Mouse (Mus musculus): Measurements from ENCODE around the gene Timm8a2.
A peak's percentile ranks its signal among the peaks of the same experiment; 100 is the strongest.

The Timm8a2 gene

DNA sequence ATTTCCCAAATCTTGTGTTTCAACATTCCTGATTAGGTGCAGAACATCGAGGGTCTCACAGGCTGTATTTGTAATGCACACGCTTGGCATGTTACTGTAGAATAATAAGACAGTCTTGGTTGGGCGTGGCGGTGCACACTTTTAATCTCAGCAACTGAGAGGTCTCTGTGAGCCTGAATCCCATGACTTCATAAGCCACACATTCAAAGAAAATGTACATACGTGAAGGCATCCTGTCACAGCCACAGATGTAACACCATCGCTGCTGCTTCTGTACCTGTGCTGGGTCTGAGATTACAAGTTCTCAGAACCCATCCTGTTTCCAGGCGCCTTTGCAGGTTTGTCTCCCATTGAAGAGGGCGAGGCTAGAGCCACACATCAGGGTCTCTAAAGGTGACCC is 22.7 kb upstream of the Timm8a2 start:
- DNase-seq (ENCODE audit: low spot score in 2 of 2): no peak

DNA sequence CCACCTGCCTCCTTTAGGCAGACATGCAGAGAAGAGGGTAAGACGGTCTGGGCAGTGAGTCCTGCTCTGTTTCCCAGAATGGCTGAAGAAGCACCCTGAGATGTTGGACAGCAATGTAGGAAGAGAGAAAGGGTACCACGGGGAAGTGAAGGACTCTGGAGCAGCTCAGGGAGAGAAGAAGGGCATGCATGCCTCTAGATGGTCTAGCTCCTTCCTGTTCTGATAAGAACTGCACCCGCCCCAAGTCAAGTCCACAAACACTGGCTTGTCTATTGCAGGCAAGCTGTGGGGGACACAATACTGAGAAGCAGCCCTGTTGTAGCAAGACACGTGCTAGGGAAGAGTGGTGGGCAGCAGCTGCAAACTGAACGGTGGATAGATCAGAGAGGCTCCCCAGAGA is 22.3 kb upstream of the Timm8a2 start:
- DNase-seq (ENCODE audit: low spot score in 2 of 2): no peak

DNA sequence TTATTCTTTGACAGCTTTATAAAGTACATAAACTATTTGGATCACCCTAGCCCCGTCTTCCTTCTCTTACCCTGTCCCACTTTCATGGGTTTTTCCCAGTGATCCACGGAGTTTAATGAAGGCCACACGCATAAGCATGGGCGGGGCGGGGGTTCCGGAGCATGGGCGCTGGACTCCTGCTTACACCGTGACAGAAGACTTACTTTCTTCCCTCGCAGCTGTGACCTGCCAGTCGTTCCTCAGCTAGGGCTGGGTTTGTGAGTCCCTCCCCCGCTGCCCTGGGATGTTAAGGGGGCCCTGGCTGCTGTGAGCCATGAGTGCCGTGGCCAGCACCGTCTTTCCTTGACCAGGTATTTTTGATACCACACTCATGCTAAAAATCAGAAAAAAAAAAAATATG is 21.7 kb upstream of the Timm8a2 start:
- no peak for DNase-seq (ENCODE audit: low spot score in 2 of 2)

DNA sequence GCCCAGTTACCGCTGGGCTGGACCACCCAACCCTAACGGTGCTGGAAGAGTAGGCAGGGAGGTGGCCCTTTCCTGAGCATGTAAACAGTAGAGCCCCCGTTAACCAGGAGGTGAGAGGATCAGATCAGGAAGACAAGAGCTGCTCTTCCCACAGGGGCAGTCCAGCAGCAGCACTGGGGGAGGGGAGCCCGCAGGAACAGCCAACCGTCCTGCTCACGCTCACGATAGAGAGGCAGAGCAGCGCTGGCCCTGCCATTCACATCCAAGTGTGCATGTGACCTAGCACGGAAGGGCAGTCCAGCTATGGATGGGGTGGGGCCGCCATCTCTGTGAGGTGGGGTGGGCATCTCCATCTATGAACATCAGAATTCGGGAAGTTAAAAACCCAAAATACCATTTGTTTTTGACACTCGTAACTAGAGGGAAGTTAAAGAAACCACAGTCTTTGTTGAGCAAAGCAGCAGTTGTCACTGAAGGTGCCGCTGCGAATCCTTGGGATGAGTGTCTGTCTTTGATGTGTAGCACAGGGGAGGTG is 21.0 kb upstream of the Timm8a2 start:
- peak; percentile 24 to 44 for DNase-seq (ENCODE audit: low spot score in 2 of 2)

DNA sequence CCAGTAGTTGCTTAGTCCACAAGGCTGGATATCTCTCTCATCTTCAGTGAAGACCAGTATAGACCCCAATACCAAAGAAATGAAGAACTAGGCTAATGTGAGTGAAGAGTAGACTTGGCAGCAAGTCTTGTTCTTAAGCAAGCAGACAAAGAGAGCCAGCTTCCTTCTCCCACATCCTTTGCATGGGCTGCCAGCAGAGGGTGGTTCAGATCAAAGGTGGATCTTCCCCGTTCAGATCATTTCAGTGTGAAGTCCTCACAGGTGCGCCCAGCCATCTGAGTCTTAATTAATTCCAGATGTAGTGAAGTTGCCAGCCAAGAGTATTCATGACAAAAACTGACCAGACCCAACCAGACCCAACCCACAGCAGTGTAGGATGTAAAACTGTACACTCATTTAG is 16.5 kb upstream of the Timm8a2 start:
- no peak for DNase-seq (ENCODE audit: low spot score in 2 of 2)

DNA sequence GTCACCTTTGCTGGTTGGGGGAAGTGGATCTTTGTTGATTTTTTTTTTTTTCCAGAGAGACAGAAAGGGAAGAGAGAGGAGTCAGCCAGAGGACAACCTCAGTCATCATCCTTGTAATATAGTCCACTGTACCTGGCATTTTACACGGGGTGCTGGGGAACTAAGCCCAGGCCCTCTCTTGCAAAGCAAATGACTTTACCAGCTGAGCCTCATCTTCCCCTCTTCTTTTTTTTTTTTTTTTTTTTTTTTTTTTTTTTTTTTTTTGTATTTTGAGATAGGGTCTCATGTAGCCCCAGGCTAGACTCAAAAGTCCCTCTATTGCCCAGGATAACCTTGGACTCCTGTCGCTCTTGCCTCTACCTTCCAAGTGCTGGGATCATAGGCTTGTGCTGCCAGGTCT is 15.1 kb upstream of the Timm8a2 start:
- DNase-seq (ENCODE audit: low spot score in 2 of 2): no peak

DNA sequence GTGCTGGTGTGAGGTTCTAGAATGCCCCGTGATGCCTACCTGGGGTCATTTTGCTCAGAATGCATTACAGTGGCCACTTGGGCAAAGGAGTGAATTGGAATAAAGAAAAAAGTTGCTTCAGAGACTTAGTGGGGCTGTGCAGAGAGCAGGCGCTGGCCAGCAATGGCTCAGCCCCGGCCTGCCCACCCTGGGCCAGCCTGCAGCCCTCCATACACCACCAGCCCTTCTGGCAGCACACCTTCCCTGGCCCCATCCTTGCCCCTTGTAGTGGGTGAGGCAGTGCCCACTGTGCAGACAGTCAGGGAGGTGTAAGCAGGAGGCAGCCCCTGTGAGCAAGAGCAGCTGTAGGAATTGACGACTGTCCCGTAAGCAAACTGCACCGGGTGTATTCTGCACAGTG is 13.9 kb upstream of the Timm8a2 start:
- no peak for DNase-seq (ENCODE audit: low spot score in 2 of 2)

DNA sequence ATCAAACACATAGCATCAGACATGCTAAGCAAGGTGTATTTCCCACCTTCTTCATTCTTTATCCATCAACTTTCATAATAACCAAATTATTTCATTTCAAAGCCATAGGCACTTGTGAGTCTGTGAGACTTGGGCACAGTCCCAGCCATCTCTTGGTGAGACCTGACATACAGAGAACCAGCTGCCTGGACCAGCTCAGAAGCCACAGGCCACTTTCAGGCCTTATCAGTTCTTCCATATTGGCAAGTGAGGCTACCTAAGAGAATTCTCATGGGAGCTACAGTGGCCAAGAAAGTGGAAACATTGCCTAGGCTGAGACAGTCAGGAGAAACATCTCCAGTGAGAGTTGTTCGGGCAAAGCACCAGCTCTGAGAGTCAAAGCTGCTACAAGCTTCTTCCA is 11.4 kb upstream of the Timm8a2 start:
- DNase-seq (ENCODE audit: low spot score in 2 of 2): no peak

DNA sequence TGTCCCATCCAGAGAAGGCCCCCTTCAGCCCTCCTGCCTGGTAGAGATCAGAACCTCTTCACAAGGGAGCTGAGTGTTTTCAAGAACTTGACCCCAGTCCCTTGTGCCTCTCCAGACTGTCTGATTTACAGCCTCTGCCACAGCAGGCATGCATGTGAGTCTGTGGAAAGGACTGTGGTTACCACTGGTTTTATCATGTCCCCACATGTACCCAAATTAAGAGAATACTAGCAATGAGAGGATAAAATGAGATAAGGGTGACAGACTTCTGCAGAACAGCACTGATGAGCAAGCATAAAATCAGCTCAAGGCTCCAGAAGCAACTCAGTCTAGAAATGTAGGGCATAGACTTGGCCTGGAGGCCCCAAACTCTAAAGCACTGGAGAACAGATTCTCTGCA is 10.5 kb upstream of the Timm8a2 start:
- no peak for DNase-seq (ENCODE audit: low spot score in 2 of 2)

DNA sequence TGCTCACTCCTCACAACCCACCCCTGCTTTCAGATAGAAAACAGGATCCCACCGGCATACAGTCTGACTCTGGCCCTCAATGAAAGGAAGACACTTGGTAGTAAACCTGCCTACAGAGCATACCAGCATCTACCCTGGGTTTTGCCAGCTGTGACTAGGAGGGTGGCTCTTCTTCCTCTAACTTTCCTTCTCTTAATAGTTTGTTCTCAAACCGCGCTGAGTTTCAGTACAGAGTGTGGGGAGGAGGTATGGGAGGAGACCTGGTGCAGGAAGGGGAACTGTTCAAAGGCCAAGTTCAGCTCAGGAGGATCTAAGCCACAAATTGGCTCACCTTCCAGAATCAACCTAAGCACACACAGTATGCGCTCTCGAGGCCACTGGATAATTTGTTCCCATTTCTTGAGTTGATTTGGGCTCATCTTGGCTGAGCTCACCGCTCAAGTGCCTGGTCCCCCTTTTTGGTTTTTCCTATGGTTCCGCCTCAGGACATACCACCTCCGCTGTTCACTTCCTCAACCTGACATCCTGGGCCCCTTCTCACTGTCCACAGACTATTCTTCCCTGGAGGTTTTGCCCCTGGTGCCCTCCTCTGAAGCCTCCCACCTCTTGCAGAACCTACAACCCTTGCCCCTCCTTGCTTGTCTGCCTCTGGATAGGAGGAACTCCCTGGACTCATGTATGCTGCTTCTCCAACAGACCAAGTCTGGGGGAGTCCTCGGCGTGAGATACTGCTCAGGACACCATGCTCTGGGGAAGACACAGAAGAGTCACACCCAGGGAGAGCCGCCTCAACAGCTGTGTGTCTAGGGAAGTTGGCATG is 5.3 kb upstream of the Timm8a2 start:
- no peak for DNase-seq (ENCODE audit: low spot score in 2 of 2)

DNA sequence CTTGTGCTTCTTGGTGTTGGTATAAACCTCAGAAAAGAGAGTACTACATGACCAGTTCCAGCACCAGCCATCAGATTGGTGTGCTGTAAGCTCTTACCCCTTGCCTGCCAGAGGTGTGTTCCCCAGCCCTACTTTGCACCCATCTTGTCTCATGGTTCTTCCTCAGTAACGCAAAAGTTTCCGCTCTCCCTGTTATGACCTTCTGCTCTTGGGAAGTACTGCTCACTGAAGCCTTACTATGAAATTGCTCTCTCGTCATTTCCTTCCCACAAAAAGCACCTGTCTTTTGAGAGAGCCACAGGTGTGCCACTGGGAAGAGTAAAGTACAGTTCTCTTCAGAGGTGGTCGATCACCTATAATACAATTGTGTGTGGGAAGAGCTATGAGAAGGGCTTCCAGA is 4.6 kb upstream of the Timm8a2 start:
- no peak for DNase-seq (ENCODE audit: low spot score in 2 of 2)

DNA sequence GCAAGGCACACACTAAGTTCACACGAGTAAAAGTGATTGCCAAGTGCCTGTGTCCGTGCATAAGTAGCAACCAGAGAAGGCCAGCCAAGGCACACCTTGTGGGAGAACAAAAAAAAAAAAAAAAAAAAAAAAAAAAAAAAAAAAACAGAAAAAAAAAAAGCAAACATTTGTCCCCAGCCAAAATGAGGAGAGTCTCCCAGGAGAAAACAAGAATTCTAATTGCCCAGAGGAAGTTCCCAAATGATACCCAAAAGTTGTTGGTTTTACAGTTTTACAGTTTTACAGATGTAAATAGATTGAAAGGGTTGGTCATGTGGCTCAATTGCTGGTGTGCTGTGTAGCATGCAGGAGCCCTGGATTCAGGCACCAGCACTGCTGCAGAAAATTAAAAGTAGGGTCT is 2.4 kb upstream of the Timm8a2 start:
- DNase-seq (ENCODE audit: low spot score in 2 of 2): no peak

DNA sequence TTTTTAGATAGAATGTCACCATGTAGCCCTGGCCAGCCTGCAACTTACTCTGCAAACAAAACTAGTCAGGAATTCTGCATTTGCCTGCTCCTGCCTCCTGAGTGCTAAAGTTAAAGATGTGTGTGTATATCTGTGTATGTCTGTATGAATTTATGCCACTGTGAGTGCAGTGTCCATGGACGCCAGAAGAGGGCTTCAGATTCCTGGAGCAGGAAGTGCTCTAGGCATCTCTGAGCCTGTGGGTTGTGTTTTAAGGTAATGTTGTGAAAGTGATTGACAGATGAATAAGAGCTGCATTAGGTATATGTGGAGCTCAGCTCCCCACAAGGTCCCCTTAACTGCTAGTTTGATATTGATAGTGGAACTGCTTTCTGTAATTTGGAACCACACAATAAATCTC is 707 bp downstream of the Timm8a2 start:
- no peak for DNase-seq (ENCODE audit: low spot score in 2 of 2)

DNA sequence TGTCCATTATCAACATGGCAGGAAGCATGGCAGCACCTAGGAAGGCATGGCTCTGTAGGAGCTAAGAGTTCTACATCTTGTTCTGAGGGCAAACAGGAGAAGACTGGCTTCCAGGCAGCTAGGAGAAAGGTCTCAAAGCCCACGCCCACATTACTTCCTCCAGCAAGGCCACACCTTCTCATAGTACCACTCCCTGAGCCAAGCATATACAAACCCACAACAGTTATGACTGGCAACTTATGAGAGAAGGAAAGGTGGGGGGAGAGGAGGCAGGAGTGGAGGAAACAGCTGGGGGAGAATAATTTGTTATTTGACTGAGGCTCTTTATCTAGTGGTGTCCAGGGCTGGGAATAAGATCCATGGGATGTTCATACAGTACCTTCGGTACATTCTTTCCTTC is 1.4 kb downstream of the Timm8a2 start:
- no peak for DNase-seq (ENCODE audit: low spot score in 2 of 2)

DNA sequence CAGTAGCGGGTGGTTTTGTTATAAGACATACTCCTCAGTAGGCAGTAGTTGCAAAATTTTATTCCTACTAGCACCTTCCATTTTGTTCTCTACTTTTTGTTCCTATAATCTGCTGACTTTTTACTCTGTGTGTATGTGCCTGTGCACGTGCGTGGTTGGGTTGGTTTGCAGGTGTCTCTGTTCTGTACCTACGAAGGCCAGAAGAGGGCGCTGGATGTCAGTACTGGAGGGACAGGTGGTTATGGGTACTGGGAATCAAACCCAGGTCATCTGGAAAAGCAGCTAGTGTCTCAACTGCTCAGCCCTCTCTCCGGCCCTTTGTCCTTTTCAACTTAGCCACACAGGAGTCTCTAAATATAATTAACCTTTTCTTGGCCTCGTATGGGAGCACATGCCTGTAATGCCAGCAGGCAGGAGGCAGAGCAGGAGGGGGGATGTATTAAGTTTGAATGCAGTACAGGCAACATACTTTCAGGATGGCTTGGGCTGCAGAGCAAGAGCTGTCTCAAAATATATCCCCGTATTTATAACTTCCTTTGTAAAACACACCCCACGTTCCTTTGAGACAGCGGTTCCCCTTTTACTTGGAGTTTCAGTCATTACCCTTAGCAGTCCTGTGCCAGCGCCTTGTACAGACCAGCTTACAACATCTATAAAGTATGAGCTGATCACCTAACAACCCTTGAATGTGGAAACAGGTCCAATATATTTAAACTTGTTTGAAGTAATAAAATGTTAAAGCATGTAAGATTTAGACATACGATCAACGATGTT is 4.6 kb downstream of the Timm8a2 start:
- DNase-seq (ENCODE audit: low spot score in 2 of 2): no peak

DNA sequence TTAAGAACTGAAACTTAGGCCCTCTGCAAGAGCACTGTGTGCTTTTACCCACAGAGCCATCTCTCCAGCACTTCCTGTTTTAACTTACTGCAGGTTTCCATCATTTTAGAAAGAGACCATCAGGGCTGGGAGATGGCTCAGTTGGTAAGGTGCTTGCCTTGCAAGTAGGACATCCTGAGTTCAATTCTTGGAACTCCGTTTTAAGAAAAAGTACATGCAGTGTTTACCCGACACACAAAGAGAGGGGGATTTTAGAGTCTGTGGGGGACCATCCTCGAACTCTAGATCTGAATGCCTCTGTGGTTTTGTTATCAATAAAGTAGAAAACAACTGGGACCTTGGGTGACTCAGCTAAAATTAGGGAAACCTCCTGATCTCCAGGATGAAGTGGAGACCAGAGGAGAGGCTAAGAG is 6.9 kb downstream of the Timm8a2 start:
- DNase-seq (ENCODE audit: low spot score in 2 of 2): no peak

DNA sequence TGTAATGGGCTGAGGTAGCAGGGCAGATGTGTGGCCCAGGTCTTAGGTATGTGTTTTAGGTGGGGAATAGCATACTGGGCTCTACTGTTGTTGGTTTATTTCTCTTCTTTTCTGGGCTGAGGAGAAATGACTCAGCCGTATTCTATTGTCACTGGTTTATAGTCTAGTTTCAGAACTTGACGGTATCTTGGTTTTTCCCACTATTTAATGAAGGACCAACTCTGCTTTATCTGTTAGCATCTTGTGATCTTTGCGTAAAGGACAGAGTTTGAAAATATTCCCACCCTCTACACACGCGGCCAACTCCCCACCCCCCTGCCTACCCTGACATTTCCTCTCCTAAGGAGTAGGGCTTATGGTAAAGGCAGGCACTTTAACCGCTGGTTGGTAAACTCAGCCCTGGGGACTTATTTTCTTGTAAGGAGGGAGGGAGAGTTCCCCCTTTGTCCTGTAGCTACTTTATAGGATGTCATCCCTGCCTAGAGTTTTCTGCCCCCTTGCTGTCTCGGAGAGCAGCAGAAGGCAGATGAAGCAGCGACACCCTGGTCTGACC is 7.7 kb downstream of the Timm8a2 start:
- no peak for DNase-seq (ENCODE audit: low spot score in 2 of 2)

DNA sequence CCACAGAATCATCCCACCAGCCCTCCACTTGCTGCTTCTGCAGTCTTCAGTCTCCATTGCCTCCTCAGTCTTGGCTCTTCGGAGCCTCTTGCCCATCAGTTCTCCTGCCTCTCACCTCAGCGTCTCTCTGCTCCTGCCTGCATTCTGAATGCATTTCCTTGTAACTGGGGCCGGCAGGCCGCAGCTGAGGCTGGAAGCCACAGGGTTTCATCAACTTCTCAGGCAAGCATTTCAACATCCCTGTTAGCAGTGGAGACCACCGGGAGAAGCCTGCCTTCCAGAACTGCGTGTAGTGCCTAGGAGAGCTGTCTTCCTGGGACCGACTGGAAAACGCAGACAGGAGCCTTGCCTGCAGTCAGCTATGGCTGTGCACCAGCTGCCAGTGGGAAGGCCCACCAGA is 13.3 kb downstream of the Timm8a2 start:
- DNase-seq (ENCODE audit: low spot score in 2 of 2): no peak

DNA sequence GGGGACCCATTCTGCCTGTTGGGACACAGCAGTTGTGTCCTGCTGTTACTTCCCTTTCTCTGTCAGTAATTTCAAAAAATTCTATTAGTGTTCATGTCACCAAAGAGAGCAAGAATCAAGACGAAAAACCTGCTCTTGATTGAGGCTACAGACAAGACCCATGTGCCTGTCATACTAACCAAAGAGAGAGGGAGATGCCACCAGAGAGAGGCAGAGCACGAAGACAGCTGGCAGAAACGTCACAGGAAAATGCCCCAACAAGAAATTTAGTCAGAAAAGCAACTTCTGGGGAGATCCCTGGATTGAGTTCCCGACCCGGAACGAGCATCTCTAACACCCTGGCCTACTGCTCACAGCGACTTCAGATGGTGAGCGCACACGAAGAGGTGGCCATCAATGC is 14.3 kb downstream of the Timm8a2 start:
- DNase-seq (ENCODE audit: low spot score in 2 of 2): no peak

DNA sequence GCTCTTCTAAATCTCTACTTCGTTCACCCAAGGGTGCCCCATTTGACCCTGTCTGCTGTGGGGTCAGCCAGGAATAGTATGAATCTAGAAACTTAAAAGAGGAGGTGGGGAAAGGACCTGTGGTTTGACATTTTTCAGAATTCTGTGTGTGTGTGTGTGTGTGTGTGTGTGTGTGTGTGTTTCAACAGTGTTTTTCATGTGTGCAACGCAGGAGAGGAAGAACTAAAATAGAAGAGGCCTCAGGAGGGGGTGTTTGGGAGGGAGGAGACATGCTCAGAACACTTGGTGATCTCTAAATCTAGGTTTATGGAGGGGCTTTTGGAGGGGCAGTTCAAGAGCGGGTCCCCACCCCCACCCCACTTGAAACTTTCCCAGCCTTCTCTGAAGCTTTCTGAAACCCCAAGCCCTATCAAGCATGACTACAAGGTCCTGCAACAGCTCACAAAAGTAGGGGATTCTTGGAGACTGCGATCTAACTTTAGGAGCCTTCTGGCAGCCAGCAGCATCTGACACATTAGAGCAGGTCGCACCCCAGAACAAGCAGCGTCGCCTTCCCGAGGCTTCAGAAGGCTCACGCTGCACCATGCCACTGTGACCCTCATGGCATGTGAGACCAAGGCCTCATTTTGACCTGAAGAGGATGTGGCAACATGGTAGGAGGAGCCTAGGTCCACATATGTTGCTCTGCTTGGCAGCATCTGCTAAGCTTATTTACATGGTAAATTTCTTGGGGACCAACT is 18.6 kb downstream of the Timm8a2 start:
- DNase-seq (ENCODE audit: low spot score in 2 of 2): no peak

DNA sequence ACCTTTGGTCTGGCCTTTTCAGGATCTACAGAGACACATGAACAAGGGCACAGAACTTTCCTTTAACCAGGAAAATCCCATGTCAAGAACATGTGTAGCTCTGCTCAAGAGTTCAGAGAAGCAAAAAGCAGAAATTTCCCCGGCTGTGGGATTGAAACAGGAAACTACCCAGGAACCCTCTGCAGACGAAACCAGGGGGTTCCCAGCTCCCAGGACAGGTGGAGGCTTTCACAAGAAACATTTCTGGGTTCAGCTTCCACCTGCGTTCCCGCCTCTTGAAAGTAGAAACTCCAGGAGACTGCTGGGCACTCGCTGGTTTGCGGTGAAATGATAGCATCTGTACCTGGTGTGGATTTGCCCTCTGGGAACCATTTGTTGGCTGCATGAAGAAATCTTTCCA is 22.4 kb downstream of the Timm8a2 start:
- DNase-seq (ENCODE audit: low spot score in 2 of 2): no peak

DNA sequence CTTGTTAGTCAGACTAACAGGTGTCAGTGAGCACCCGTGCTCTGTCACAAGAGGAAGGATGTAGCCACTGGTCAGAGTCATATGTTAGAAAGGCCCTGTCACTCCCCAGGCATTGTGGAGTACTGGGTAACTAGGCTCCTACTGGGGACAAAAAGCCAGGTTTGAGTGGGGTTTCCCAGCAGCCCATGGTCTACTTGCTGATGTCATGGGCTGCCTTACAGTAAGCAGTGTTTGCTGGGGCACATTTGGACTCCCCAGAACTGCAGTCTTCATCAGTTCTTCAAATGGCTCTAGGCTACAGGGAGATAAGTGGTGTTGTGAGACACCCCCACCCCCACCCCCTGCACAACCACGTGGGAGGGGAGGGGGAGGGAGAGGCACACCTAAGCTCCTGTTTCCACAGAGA is 23.5 kb downstream of the Timm8a2 start:
- no peak for DNase-seq (ENCODE audit: low spot score in 2 of 2)
